Mouse (Mus musculus): ENCODE measurements around the gene Gm21812.
"Not testable (repeated sequence)": the region's sequence is repeated elsewhere in the genome, so short reads cannot be mapped to it uniquely, and the experiment has no call there.

Gm21812 gene

GRCm38 (mm10) chrY:9347084-9347483, at the start of gene Gm21812:
TSS of gene Gm21812 (minus strand) at chrY:9347184.
- not testable (repeated sequence) for DNase-seq

All from embryo, embryonic 11 days (tissue).